Mouse (Mus musculus): ENCODE results near the gene Rora.

- no peak for TF ChIP-seq CTCF (IDR thresholded peaks at IDR 0.05; ENCODE audit: low read depth)
- no peak for TF ChIP-seq EP300 (IDR thresholded peaks at IDR 0.05; ENCODE audit: low read depth)
Measured at GRCm38 (mm10) chr9:68891431-68891830, 237.8 kb downstream of the Rora start.
